Mouse (Mus musculus) stomach, embryonic 14.5 days (tissue): Measurements from ENCODE around the gene Klrb1. TPM values are rescaled to one million over a fixed set of nuclear protein-coding genes. Genes with fewer than 3 reads are reported as not detected.
"Not testable (repeated sequence)": the region's sequence is repeated elsewhere in the genome, so short reads cannot be mapped to it uniquely, and the experiment has no call there.

Experiments
- ATAC-seq: fragments of 200-750 bp; cut with Nextera tagmentation; 2 replicates; pipeline ENCODE4 v1.8.0; 2017; ENCODE audit warnings: low read depth, moderate TSS enrichment; ENCODE audit not compliant: insufficient number of reproducible peaks, insufficient read depth, low FRiP score
- H3K27ac ChIP-seq: fragments of 300-500 bp; sonication (generic); 2 replicates; pipeline ENCODE4 v1.5.1; 2014; ENCODE audit warnings: mild to moderate bottlenecking, low read length, moderate library complexity, mixed read lengths
- H3K27me3 ChIP-seq: fragments of 300-500 bp; sonication (generic); 2 replicates; pipeline ENCODE4 v1.6.1; 2014; ENCODE audit warnings: low read length, control low read depth, mixed read lengths; ENCODE audit not compliant: control insufficient read depth, insufficient read depth
- H3K36me3 ChIP-seq: fragments of 300-500 bp; sonication (generic); 2 replicates; pipeline ENCODE4 v1.6.1; 2014; ENCODE audit warnings: mild to moderate bottlenecking, control low read depth, low read length, moderate library complexity, mixed read lengths; ENCODE audit not compliant: control insufficient read depth, insufficient read depth
- H3K4me1 ChIP-seq: fragments of 300-500 bp; sonication (generic); 2 replicates; pipeline ENCODE4 v1.6.1; 2014; ENCODE audit warnings: low read length, control low read depth, mixed read lengths; ENCODE audit not compliant: control insufficient read depth, insufficient read depth
- H3K4me2 ChIP-seq: fragments of 300-500 bp; sonication (generic); replicated peaks from 2 replicates; pipeline ENCODE4 v1.6.1; 2014; ENCODE audit warnings: low read depth, low read length, control low read depth
- H3K4me3 ChIP-seq: fragments of 300-500 bp; sonication (generic); 2 replicates; pipeline ENCODE4 v1.5.1; 2014; ENCODE audit warnings: low read depth, low read length, control low read depth
- H3K9ac ChIP-seq: fragments of 300-500 bp; sonication (generic); replicated peaks from 2 replicates; pipeline ENCODE4 v1.6.1; 2014; ENCODE audit warnings: low read depth, mild to moderate bottlenecking, control low read depth, low read length, moderate library complexity, mixed read lengths
- H3K9me3 ChIP-seq: fragments of 300-500 bp; sonication (generic); 2 replicates; pipeline ENCODE4 v1.6.1; 2016; ENCODE audit warnings: low read depth, low read length, control low read depth; ENCODE audit not compliant: control insufficient read depth
- WGBS: fragments of 180-500 bp; shearing (Covaris S2); extraction: QIAGEN DNeasy Blood & Tissue Kit; methylation state at CpG from one replicate; pipeline ENCODE4 v1.1.7; 2014; 5-methylcytosine and 5-hydroxymethylcytosine counted together
- polyA plus RNA-seq: library from polyadenylated mRNA; unstranded; fragments of >200 nt; fragmentation: Nextera tagmentation; extraction: Ambion mirVana; gene quantifications from 2 replicates; pipeline ENCODE4 v1.2.1, GENCODE M21; 2014

Klrb1 gene
- polyA plus RNA-seq, 1 experiment from 2014 or later, result not detected

GRCm38 (mm10) chr6:128753610-128754224 is 30.9 kb upstream of the Klrb1 start:
- H3K4me1 ChIP-seq, H3K36me3 ChIP-seq, H3K27ac ChIP-seq, H3K9ac ChIP-seq, H3K4me3 ChIP-seq, H3K27me3 ChIP-seq, H3K9me3 ChIP-seq: not testable (repeated sequence)
- ATAC-seq, result peak; percentile 74; the same call in 1 of the 2 replicates
- 0 out of 2 replicates have a peak overlapping the region, but pooled peaks have one; percentile 7 for H3K4me2 ChIP-seq
- WGBS, result 33% methylated on average over 7 of the region's 8 CpGs

GRCm38 (mm10) chr6:128747006-128747405 is 24.1 kb upstream of the Klrb1 start:
- H3K27ac ChIP-seq, H3K4me1 ChIP-seq, H3K9me3 ChIP-seq, ATAC-seq, H3K4me3 ChIP-seq, H3K4me2 ChIP-seq, H3K9ac ChIP-seq, H3K36me3 ChIP-seq, H3K27me3 ChIP-seq: not testable (repeated sequence)
- WGBS, result 75% methylated on average over 6 of the region's 6 CpGs

GRCm38 (mm10) chr6:128737445-128737844 is 14.6 kb upstream of the Klrb1 start:
- H3K9ac ChIP-seq, result no peak overlapping the region
- H3K9me3 ChIP-seq, result no peaks in the 10 kb centered on the region
- no peaks in the 10 kb centered on the region for H3K27me3 ChIP-seq
- no peak overlapping the region for H3K4me3 ChIP-seq
- no peak overlapping the region for H3K4me2 ChIP-seq
- no peaks in the 10 kb centered on the region for H3K4me1 ChIP-seq
- H3K27ac ChIP-seq, result no peak overlapping the region
- no peaks in the 10 kb centered on the region for H3K36me3 ChIP-seq
- WGBS, result 84% methylated on average over 7 of the region's 7 CpGs
- no peak for ATAC-seq

DNA sequence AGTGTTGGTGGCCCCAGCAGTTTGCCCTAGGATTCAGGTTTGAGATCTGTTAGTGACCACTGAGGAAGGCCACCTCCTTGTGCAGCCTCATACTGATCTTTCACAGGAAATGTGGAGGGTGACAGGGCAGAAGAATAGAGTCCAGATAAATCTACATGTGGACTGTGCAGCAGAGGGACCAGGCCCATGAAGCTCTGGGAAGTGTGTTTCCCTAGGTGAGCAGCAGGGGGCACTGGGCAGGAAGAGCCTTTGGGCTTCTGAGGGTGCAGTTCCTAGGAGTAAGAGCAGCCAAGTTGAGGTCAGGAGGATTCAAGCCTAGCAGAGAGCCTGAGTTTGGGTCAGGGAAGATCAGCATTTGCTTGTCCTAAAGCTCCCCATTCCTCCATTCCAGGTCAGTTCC is 13.2 kb upstream of the Klrb1 start:
- no peaks in the 10 kb centered on the region for H3K36me3 ChIP-seq
- no peaks in the 10 kb centered on the region for H3K9me3 ChIP-seq
- H3K4me2 ChIP-seq, result no peak overlapping the region
- ATAC-seq, result no peak
- H3K27me3 ChIP-seq, result no peaks in the 10 kb centered on the region
- H3K9ac ChIP-seq, result no peak overlapping the region
- H3K27ac ChIP-seq, result no peak overlapping the region
- no peaks in the 10 kb centered on the region for H3K4me1 ChIP-seq
- H3K4me3 ChIP-seq, result no peak overlapping the region

DNA sequence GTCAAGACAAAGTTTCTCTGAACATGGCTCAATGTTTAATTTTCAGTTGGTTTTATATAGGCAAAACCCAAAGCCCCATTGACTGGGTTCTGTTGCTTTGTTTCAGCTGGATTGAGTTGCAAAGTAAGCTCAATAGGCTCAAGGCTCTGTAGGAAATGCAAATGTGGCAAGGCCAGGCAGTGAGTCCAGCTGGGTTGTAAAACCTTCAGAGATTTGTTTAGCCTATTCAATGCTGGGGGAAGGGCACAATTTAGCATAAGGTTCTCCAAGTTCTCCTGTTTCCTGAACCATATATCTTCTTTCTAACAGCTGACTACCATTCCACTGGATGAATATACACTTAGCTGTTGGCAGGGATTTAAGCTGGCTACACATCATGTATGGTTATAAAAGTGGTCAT is 12.0 kb upstream of the Klrb1 start:
- Histone ChIP-seq H3K27me3 (no peaks in the 10 kb centered on the region), H3K9ac (no peak overlapping the region), H3K36me3 (no peaks in the 10 kb centered on the region), H3K4me2 (no peak overlapping the region), H3K4me1 (no peaks in the 10 kb centered on the region), H3K9me3 (no peaks in the 10 kb centered on the region), H3K27ac (no peak overlapping the region), H3K4me3 (no peak overlapping the region)
- no peak for ATAC-seq

- no peak overlapping the region for H3K4me2 ChIP-seq
- no peaks in the 10 kb centered on the region for H3K36me3 ChIP-seq
- no peaks in the 10 kb centered on the region for H3K9me3 ChIP-seq
- no peak overlapping the region for H3K27ac ChIP-seq
- H3K27me3 ChIP-seq, result no peaks in the 10 kb centered on the region
- WGBS, result 61% methylated on average over 5 of the region's 5 CpGs
- no peaks in the 10 kb centered on the region for H3K4me1 ChIP-seq
- no peak overlapping the region for H3K4me3 ChIP-seq
- ATAC-seq, result no peak
- H3K9ac ChIP-seq, result no peak overlapping the region
Observed at GRCm38 (mm10) chr6:128733908-128734679, 11.2 kb upstream of the Klrb1 start.

- H3K4me3 ChIP-seq, result no peak overlapping the region
- H3K27me3 ChIP-seq, result no peaks in the 10 kb centered on the region
- H3K9me3 ChIP-seq, result no peaks in the 10 kb centered on the region
- H3K36me3 ChIP-seq, result no peaks in the 10 kb centered on the region
- 81% methylated on average over 3 of the region's 3 CpGs for WGBS
- no peak for ATAC-seq
- H3K4me2 ChIP-seq, result no peak overlapping the region
- H3K27ac ChIP-seq, result no peak overlapping the region
- H3K9ac ChIP-seq, result no peak overlapping the region
- no peaks in the 10 kb centered on the region for H3K4me1 ChIP-seq
Observed at GRCm38 (mm10) chr6:128732032-128732431, 9.2 kb upstream of the Klrb1 start.

DNA sequence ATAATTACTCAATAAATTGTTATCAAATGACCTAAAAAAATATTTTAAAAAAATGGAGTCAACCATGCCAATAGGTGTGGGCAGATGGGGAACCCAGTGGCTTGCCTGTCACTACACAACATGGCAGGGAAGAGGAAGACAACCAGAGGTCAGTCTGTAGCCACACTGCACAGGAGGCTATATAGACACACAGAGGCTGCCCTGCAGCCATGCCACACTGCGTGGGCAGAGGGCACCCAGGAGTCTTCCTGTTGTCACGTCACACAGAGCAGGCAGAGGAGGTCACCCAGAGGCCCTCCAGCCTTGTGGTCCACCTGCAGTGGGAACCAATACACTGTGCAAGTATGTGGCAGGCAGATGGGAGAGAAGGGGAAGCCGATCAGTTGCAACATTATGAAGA is 21.2 kb downstream of the Klrb1 start:
- no peak for ATAC-seq
- WGBS, result 79% methylated on average over 3 of the region's 3 CpGs
- H3K4me2 ChIP-seq, result no peak overlapping the region
- H3K36me3 ChIP-seq, result no peaks in the 10 kb centered on the region
- no peak overlapping the region for H3K9ac ChIP-seq
- H3K27ac ChIP-seq, result no peak overlapping the region
- no peaks in the 10 kb centered on the region for H3K4me1 ChIP-seq
- H3K27me3 ChIP-seq, result no peaks in the 10 kb centered on the region
- no peak overlapping the region for H3K4me3 ChIP-seq
- H3K9me3 ChIP-seq, result no peaks in the 10 kb centered on the region

- Histone ChIP-seq H3K27ac (no peak overlapping the region), H3K9me3 (no peaks in the 10 kb centered on the region), H3K4me1 (no peaks in the 10 kb centered on the region), H3K4me3 (no peak overlapping the region), H3K9ac (no peak overlapping the region), H3K27me3 (no peaks in the 10 kb centered on the region), H3K4me2 (no peak overlapping the region), H3K36me3 (no peaks in the 10 kb centered on the region)
- ATAC-seq, result no peak
Observed at GRCm38 (mm10) chr6:128679574-128679973, 43.3 kb downstream of the Klrb1 start.
